Mouse (Mus musculus): ENCODE measurements around the gene Plac8.

DNA sequence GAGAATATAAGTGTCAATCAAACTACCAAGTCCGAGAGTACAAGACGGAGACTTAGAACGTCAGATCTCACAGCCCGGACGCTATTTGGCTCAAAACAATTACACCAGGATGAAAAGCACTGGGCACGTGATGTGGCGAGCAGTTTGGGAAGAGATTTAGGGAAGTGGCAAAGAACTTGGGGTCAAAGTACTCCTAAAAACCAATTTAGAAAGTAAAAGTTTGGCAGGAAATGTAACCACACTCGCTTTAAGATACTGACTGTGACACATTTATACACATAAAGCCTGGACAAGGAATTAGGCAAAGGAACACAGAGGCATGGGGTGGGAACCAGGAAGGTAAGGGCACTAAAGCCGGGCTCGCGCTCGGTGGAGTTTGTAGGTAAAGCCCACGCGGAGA lies 15.0 kb downstream of the Plac8 start:
- TF ChIP-seq CTCF (IDR thresholded peaks at IDR 0.05; ENCODE audit: low read depth) (no peak), EP300 (IDR thresholded peaks at IDR 0.05; ENCODE audit: low read depth) (no peak)

Data from heart, postnatal 0 days (tissue).